Mouse (Mus musculus): Measurements from ENCODE around the gene Pex13. TPM values are rescaled to one million over a fixed set of nuclear protein-coding genes. Genes with fewer than 3 reads are reported as not detected.
"Not testable (repeated sequence)": the region's sequence is repeated elsewhere in the genome, so short reads cannot be mapped to it uniquely, and the experiment has no call there.

The Pex13 gene
- polyA plus RNA-seq, 1 experiment, result not detected

DNA sequence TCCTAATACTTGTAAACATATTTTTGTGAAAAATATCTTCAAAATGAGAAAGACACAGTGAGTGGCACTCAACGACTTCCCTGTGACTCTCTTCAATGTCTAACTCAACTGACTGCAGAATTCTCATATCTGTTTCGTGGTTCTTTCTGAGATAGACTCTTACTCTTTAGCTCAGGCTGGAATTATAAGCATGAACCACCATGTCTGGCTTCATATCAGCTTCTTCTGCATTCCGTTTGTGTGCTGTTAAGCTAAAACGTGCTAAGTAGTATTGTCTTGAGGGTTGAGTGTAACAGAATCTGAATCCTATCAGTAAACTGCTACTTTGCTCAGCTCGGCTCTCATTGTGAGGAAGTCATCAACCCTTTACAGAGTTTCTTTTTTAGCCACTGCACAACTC, 46.8 kb downstream of the Pex13 start:
- Histone ChIP-seq H3K4me3 (ENCODE audit: insufficient read depth, low read depth, low read length) (no peak overlapping the region), H3K4me1 (ENCODE audit: control insufficient read depth, insufficient read depth, low read length) (no peaks in the 10 kb centered on the region), H3K27ac (ENCODE audit: insufficient read depth, low read depth, low read length) (no peak overlapping the region)
- TF ChIP-seq CTCF (IDR thresholded peaks at IDR 0.05; ENCODE audit: insufficient read depth, low read depth, low read length) (no peak), POLR2A (IDR thresholded peaks at IDR 0.05; ENCODE audit: insufficient read depth, low read depth, low read length) (no peak)
- WGBS, result 85% methylated on average over 5 of the region's 5 CpGs

GRCm38 (mm10) chr11:23614546-23614945, 51.2 kb downstream of the Pex13 start:
- 87% methylated on average over 5 of the region's 5 CpGs for whole genome bisulfite sequencing
- H3K27ac ChIP-seq (ENCODE audit: insufficient read depth, low read depth, low read length), result no peak overlapping the region
- H3K4me3 ChIP-seq (ENCODE audit: insufficient read depth, low read depth, low read length), result no peak overlapping the region
- H3K4me1 ChIP-seq (ENCODE audit: control insufficient read depth, insufficient read depth, low read length), result no peaks in the 10 kb centered on the region
- no peak for TF ChIP-seq CTCF (IDR thresholded peaks at IDR 0.05; ENCODE audit: insufficient read depth, low read depth, low read length)
- TF ChIP-seq POLR2A (IDR thresholded peaks at IDR 0.05; ENCODE audit: insufficient read depth, low read depth, low read length), result no peak

GRCm38 (mm10) chr11:23607291-23607690, 58.5 kb downstream of the Pex13 start:
- not testable (repeated sequence) for H3K4me1 ChIP-seq (ENCODE audit: control insufficient read depth, insufficient read depth, low read length); H3K27ac ChIP-seq (ENCODE audit: insufficient read depth, low read depth, low read length); H3K4me3 ChIP-seq (ENCODE audit: insufficient read depth, low read depth, low read length)
- WGBS, result 90% methylated on average over 6 of the region's 6 CpGs

Other genes starting within 250 kb of the Pex13 start
- gene Ahsa2, start 167.9 kb downstream of the Pex13 start, polyA plus RNA-seq (2012; ENCODE audit: insufficient read depth, insufficient read length, low replicate concordance, missing spikeins), result not detected in 2 replicates
- not detected in 2 replicates for gene 1700093K21Rik, start 144.8 kb downstream of the Pex13 start, polyA plus RNA-seq (2012; ENCODE audit: insufficient read depth, insufficient read length, low replicate concordance, missing spikeins)
- gene 0610010F05Rik, start 32.3 kb downstream of the Pex13 start, polyA plus RNA-seq (2012; ENCODE audit: insufficient read depth, insufficient read length, low replicate concordance, missing spikeins), result not detected in 2 replicates
- not detected in 2 replicates for gene Pus10, start 285 bp downstream of the Pex13 start, polyA plus RNA-seq (2012; ENCODE audit: insufficient read depth, insufficient read length, low replicate concordance, missing spikeins)
- not detected in 2 replicates for gene Rel, start 105.0 kb upstream of the Pex13 start, polyA plus RNA-seq (2012; ENCODE audit: insufficient read depth, insufficient read length, low replicate concordance, missing spikeins)
- not detected in 2 replicates for gene Papolg, start 229.3 kb upstream of the Pex13 start, polyA plus RNA-seq (2012; ENCODE audit: insufficient read depth, insufficient read length, low replicate concordance, missing spikeins)

Measured in olfactory bulb, adult 2 months (tissue).